Mouse (Mus musculus) stomach, postnatal 0 days (tissue): ENCODE measurements around the gene Unc119b. TPM values are rescaled to one million over a fixed set of nuclear protein-coding genes. Genes with fewer than 3 reads are reported as not detected.

Source experiments
- polyA plus RNA-seq: library from polyadenylated mRNA; unstranded; fragments of >200 nt; fragmentation: Nextera tagmentation; extraction: Ambion mirVana; gene quantifications from 2 replicates; pipeline ENCODE4 v1.2.1, GENCODE M21; 2015

The Unc119b gene
- polyA plus RNA-seq, 1 experiment from 2014 or later, result 12.9 TPM

Other genes starting within 250 kb of the Unc119b start
- gene Oasl2, start 238.0 kb downstream of the Unc119b start, polyA plus RNA-seq, result 20.1 and 22.3 TPM in 2 replicates
- gene Oasl1, start 211.7 kb downstream of the Unc119b start, polyA plus RNA-seq, result 14.1 and 14.6 TPM in 2 replicates
- gene 2210016L21Rik, start 192.8 kb downstream of the Unc119b start, polyA plus RNA-seq, result 39.2 and 49.8 TPM in 2 replicates
- 5.4 and 5.7 TPM in 2 replicates for gene Hnf1a, start 163.9 kb downstream of the Unc119b start, polyA plus RNA-seq
- 25.2 and 39.8 TPM in 2 replicates for gene Sppl3, start 123.8 kb downstream of the Unc119b start, polyA plus RNA-seq
- gene Gm10401, start 36.7 kb downstream of the Unc119b start, polyA plus RNA-seq, result 17.9 and 22.2 TPM in 2 replicates
- gene Acads, start 15.6 kb downstream of the Unc119b start, polyA plus RNA-seq, result 70.6 and 73.8 TPM in 2 replicates
- gene Mlec, start 23.2 kb upstream of the Unc119b start, polyA plus RNA-seq, result 30.4 and 34.0 TPM in 2 replicates
- 0.44 and 0.67 TPM in 2 replicates for gene Cabp1, start 59.4 kb upstream of the Unc119b start, polyA plus RNA-seq
- 83.9 and 85.3 TPM in 2 replicates for gene Pop5, start 100.9 kb upstream of the Unc119b start, polyA plus RNA-seq
- gene Rnf10, start 137.9 kb upstream of the Unc119b start, polyA plus RNA-seq, result 84.0 and 93.0 TPM in 2 replicates
- gene Coq5, start 144.7 kb upstream of the Unc119b start, polyA plus RNA-seq, result 32.6 and 32.9 TPM in 2 replicates
- 1,661 and 1,792 TPM in 2 replicates for gene Dynll1, start 166.0 kb upstream of the Unc119b start, polyA plus RNA-seq
- 121 and 129 TPM in 2 replicates for gene Srsf9, start 192.2 kb upstream of the Unc119b start, polyA plus RNA-seq
- gene Gatc, start 206.2 kb upstream of the Unc119b start, polyA plus RNA-seq, result 12.9 and 14.7 TPM in 2 replicates
- 63.3 and 65.4 TPM in 2 replicates for gene Triap1, start 206.2 kb upstream of the Unc119b start, polyA plus RNA-seq
- 1,431 and 1,574 TPM in 2 replicates for gene Cox6a1, start 214.0 kb upstream of the Unc119b start, polyA plus RNA-seq